Mouse (Mus musculus) kidney, adult 2 months (tissue): ENCODE results near the gene Nav2.

Experiments
- CTCF ChIP-seq: fragments of 200-500 bp; conservative IDR thresholded peaks from 2 replicates; pipeline ENCODE4 v1.5.1; 2011; ENCODE audit warnings: low read depth, mild to moderate bottlenecking, control low read depth, low read length, moderate library complexity, mixed read lengths; ENCODE audit not compliant: insufficient read depth, insufficient read length
- POLR2A ChIP-seq: fragments of 200-500 bp; IDR thresholded peaks from one replicate; pipeline ENCODE4 v1.6.1; 2011; ENCODE audit warnings: low read depth, low read length, control low read depth

DNA sequence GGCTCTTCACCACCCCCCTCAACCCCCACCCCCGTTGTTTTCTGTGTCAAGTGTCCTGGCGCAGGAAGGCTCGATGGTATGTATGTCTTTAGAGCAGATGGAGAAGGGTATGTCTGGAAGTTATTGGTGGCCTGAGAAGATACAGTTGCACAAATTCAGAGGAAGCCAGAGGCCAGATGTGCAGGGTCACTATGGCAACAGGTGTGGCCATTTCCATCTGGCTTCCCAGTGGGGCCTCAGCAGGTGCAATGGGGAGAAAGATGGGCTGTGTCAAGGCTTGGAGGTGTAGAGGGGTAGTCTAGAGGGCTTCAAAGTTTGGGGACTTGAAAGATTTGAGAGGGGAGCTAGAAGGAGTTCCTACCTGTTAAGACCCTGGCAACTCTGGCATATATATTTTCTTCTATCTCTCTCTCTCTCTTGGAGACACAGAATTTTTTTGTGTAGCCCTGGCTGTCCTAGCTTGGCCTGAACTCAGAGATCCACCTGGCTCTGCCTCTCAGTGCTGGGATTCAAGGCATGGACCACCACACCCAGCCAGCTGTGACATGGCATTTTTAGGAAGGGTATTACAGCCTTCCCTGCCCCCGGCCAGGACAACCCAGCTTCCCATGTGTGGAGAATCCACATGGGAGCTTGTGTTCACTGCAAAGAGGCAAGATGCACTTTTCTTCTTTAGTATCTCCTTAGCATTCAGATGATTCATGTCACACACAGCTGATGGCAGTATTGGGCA lies 435.4 kb downstream of the Nav2 start:
- TF ChIP-seq CTCF (no peak), POLR2A (no peak)
